Mouse (Mus musculus): ENCODE data around the gene Wdr46.
"Not testable (repeated sequence)": the region's sequence is repeated elsewhere in the genome, so short reads cannot be mapped to it uniquely, and the experiment has no call there.

The Wdr46 gene

GRCm38 (mm10) chr17:33952015-33952414 lies 11.6 kb downstream of the Wdr46 start:
- DNase-seq (ENCODE audit: low read depth, low spot score): not testable (repeated sequence)

GRCm38 (mm10) chr17:33952879-33953278 lies 12.4 kb downstream of the Wdr46 start:
- no peak for DNase-seq (ENCODE audit: low read depth, low spot score)

GRCm38 (mm10) chr17:33953310-33953709 lies 12.8 kb downstream of the Wdr46 start:
- DNase-seq (ENCODE audit: low read depth, low spot score): no peak

- DNase-seq (ENCODE audit: low read depth, low spot score): no peak
These were observed 13.6 kb downstream of the Wdr46 start for GRCm38 (mm10) chr17:33953961-33954565.

GRCm38 (mm10) chr17:33954646-33955554 lies 14.4 kb downstream of the Wdr46 start:
- no peak for DNase-seq (ENCODE audit: low read depth, low spot score)

- peak; percentile 99 for DNase-seq (ENCODE audit: low read depth, low spot score)
These were observed 15.2 kb downstream of the Wdr46 start, which contains the start of the genes Vps52 and Rps18 for GRCm38 (mm10) chr17:33955555-33956214. Vps52 (plus strand) TSS chr17:33955812. Rps18 (minus strand) TSS chr17:33956001.

GRCm38 (mm10) chr17:33956336-33956735 lies 15.9 kb downstream of the Wdr46 start:
- DNase-seq (ENCODE audit: low read depth, low spot score): no peak

- no peak for DNase-seq (ENCODE audit: low read depth, low spot score)
These were observed 17.0 kb downstream of the Wdr46 start for GRCm38 (mm10) chr17:33957493-33957892.

GRCm38 (mm10) chr17:33958451-33958850 lies 18.0 kb downstream of the Wdr46 start:
- no peak for DNase-seq (ENCODE audit: low read depth, low spot score)

GRCm38 (mm10) chr17:33959135-33959534 lies 18.7 kb downstream of the Wdr46 start:
- DNase-seq (ENCODE audit: low read depth, low spot score): no peak

GRCm38 (mm10) chr17:33959948-33960347 lies 19.5 kb downstream of the Wdr46 start:
- no peak for DNase-seq (ENCODE audit: low read depth, low spot score)

GRCm38 (mm10) chr17:33962876-33963275 lies 22.4 kb downstream of the Wdr46 start:
- DNase-seq (ENCODE audit: low read depth, low spot score): no peak

- DNase-seq (ENCODE audit: low read depth, low spot score): no peak
These were observed 24.8 kb downstream of the Wdr46 start for GRCm38 (mm10) chr17:33965082-33965845.

GRCm38 (mm10) chr17:33965846-33966550 lies 25.5 kb downstream of the Wdr46 start:
- no peak for DNase-seq (ENCODE audit: low read depth, low spot score)

- DNase-seq (ENCODE audit: low read depth, low spot score): peak; percentile 86
These were observed 28.0 kb downstream of the Wdr46 start for GRCm38 (mm10) chr17:33968489-33968888.

- DNase-seq (ENCODE audit: low read depth, low spot score): peak; percentile 92
These were observed 28.5 kb downstream of the Wdr46 start for GRCm38 (mm10) chr17:33968927-33969326.

- DNase-seq (ENCODE audit: low read depth, low spot score): peak; percentile 83
These were observed 28.9 kb downstream of the Wdr46 start for GRCm38 (mm10) chr17:33969394-33969793.

GRCm38 (mm10) chr17:33972691-33973090 lies 32.2 kb downstream of the Wdr46 start:
- DNase-seq (ENCODE audit: low read depth, low spot score): peak; percentile 65

- no peak for DNase-seq (ENCODE audit: low read depth, low spot score)
These were observed 33.1 kb downstream of the Wdr46 start for GRCm38 (mm10) chr17:33973572-33973971.

GRCm38 (mm10) chr17:33977861-33978557 lies 37.5 kb downstream of the Wdr46 start:
- no peak for DNase-seq (ENCODE audit: low read depth, low spot score)
